Mouse (Mus musculus): ENCODE data around the gene Pa2g4.
A peak's percentile ranks its signal among the peaks of the same experiment; 100 is the strongest.

Gene Pa2g4

GRCm38 (mm10) chr10:128587120-128587519, 21.3 kb upstream of the Pa2g4 start:
- Histone ChIP-seq H3K36me3 (ENCODE audit: insufficient read depth, low read length) (0 out of 2 replicates have a peak, but pooled peaks cover 3% of the 10 kb centered on the region), H3K9me3 (ENCODE audit: low read length) (no peaks in the 10 kb centered on the region), H3K27me3 (ENCODE audit: insufficient read depth, low read length) (peaks cover 23% of the 10 kb centered on the region), H3K4me1 (replicated peaks; ENCODE audit: low read depth, low read length) (peaks cover 78% of the 10 kb centered on the region), H3K4me3 (replicated peaks; ENCODE audit: low read length) (peak overlapping the region; percentile 98; the same call in 1 of the 2 replicates)
- TF ChIP-seq CTCF (conservative IDR thresholded peaks at IDR 0.05; ENCODE audit: low read length), result no peak
- TF ChIP-seq NANOG (IDR thresholded peaks at IDR 0.05; ENCODE audit: borderline replicate concordance, low read length), result no peak
- TF ChIP-seq POU5F1 (IDR thresholded peaks at IDR 0.05; ENCODE audit: borderline replicate concordance, low read length), result no peak

- TF ChIP-seq CTCF (conservative IDR thresholded peaks at IDR 0.05; ENCODE audit: low read length), result no peak
- no peak for TF ChIP-seq NANOG (IDR thresholded peaks at IDR 0.05; ENCODE audit: borderline replicate concordance, low read length)
- no peak for TF ChIP-seq POU5F1 (IDR thresholded peaks at IDR 0.05; ENCODE audit: borderline replicate concordance, low read length)
- no peaks in the 10 kb centered on the region for H3K9me3 ChIP-seq (ENCODE audit: low read length)
- H3K27me3 ChIP-seq (ENCODE audit: insufficient read depth, low read length), result peaks cover 23% of the 10 kb centered on the region
- H3K4me1 ChIP-seq (replicated peaks; ENCODE audit: low read depth, low read length), result peaks cover 78% of the 10 kb centered on the region
- H3K4me3 ChIP-seq (replicated peaks; ENCODE audit: low read length), result peak overlapping the region; percentile 98
- H3K36me3 ChIP-seq (ENCODE audit: insufficient read depth, low read length), result peaks cover 8% of the 10 kb centered on the region
These were observed 20.8 kb upstream of the Pa2g4 start for GRCm38 (mm10) chr10:128586546-128586945.

- peak overlapping the region; percentile 72 for H3K4me3 ChIP-seq (replicated peaks; ENCODE audit: low read length)
- peaks cover 67% of the 10 kb centered on the region for H3K4me1 ChIP-seq (replicated peaks; ENCODE audit: low read depth, low read length)
- no peak for TF ChIP-seq CTCF (conservative IDR thresholded peaks at IDR 0.05; ENCODE audit: low read length)
- no peak for TF ChIP-seq NANOG (IDR thresholded peaks at IDR 0.05; ENCODE audit: borderline replicate concordance, low read length)
- no peak for TF ChIP-seq POU5F1 (IDR thresholded peaks at IDR 0.05; ENCODE audit: borderline replicate concordance, low read length)
- no peaks in the 10 kb centered on the region for H3K9me3 ChIP-seq (ENCODE audit: low read length)
- peaks cover 23% of the 10 kb centered on the region for H3K27me3 ChIP-seq (ENCODE audit: insufficient read depth, low read length)
- peaks cover 18% of the 10 kb centered on the region for H3K36me3 ChIP-seq (ENCODE audit: insufficient read depth, low read length)
These were observed 18.6 kb upstream of the Pa2g4 start for GRCm38 (mm10) chr10:128584386-128584785.

GRCm38 (mm10) chr10:128583644-128584043, 17.9 kb upstream of the Pa2g4 start:
- peaks cover 16% of the 10 kb centered on the region for H3K27me3 ChIP-seq (ENCODE audit: insufficient read depth, low read length)
- peaks cover 62% of the 10 kb centered on the region for H3K4me1 ChIP-seq (replicated peaks; ENCODE audit: low read depth, low read length)
- H3K4me3 ChIP-seq (replicated peaks; ENCODE audit: low read length), result peak overlapping the region; percentile 72
- TF ChIP-seq CTCF (conservative IDR thresholded peaks at IDR 0.05; ENCODE audit: low read length), result no peak
- TF ChIP-seq POU5F1 (IDR thresholded peaks at IDR 0.05; ENCODE audit: borderline replicate concordance, low read length), result no peak
- no peak for TF ChIP-seq NANOG (IDR thresholded peaks at IDR 0.05; ENCODE audit: borderline replicate concordance, low read length)
- no peaks in the 10 kb centered on the region for H3K9me3 ChIP-seq (ENCODE audit: low read length)
- H3K36me3 ChIP-seq (ENCODE audit: insufficient read depth, low read length), result peaks cover 20% of the 10 kb centered on the region

GRCm38 (mm10) chr10:128579731-128580130, 13.9 kb upstream of the Pa2g4 start:
- H3K4me3 ChIP-seq (replicated peaks; ENCODE audit: low read length), result no peak overlapping the region
- TF ChIP-seq CTCF (conservative IDR thresholded peaks at IDR 0.05; ENCODE audit: low read length) (no peak), NANOG (IDR thresholded peaks at IDR 0.05; ENCODE audit: borderline replicate concordance, low read length) (no peak), POU5F1 (IDR thresholded peaks at IDR 0.05; ENCODE audit: borderline replicate concordance, low read length) (no peak)
- peaks cover 35% of the 10 kb centered on the region for H3K4me1 ChIP-seq (replicated peaks; ENCODE audit: low read depth, low read length)
- no peaks in the 10 kb centered on the region for H3K9me3 ChIP-seq (ENCODE audit: low read length)
- H3K27me3 ChIP-seq (ENCODE audit: insufficient read depth, low read length), result no peaks in the 10 kb centered on the region
- H3K36me3 ChIP-seq (ENCODE audit: insufficient read depth, low read length), result peaks cover 37% of the 10 kb centered on the region

- no peaks in the 10 kb centered on the region for H3K27me3 ChIP-seq (ENCODE audit: insufficient read depth, low read length)
- peaks cover 39% of the 10 kb centered on the region for H3K36me3 ChIP-seq (ENCODE audit: insufficient read depth, low read length)
- H3K9me3 ChIP-seq (ENCODE audit: low read length), result no peaks in the 10 kb centered on the region
- TF ChIP-seq POU5F1 (IDR thresholded peaks at IDR 0.05; ENCODE audit: borderline replicate concordance, low read length) (no peak), CTCF (conservative IDR thresholded peaks at IDR 0.05; ENCODE audit: low read length) (no peak), NANOG (IDR thresholded peaks at IDR 0.05; ENCODE audit: borderline replicate concordance, low read length) (no peak)
- no peak overlapping the region for H3K4me3 ChIP-seq (replicated peaks; ENCODE audit: low read length)
- H3K4me1 ChIP-seq (replicated peaks; ENCODE audit: low read depth, low read length), result peaks cover 31% of the 10 kb centered on the region
These were observed 13.5 kb upstream of the Pa2g4 start for GRCm38 (mm10) chr10:128579298-128579697.

- H3K9me3 ChIP-seq (ENCODE audit: low read length), result no peaks in the 10 kb centered on the region
- peaks cover 21% of the 10 kb centered on the region for H3K4me1 ChIP-seq (replicated peaks; ENCODE audit: low read depth, low read length)
- peaks cover 49% of the 10 kb centered on the region for H3K36me3 ChIP-seq (ENCODE audit: insufficient read depth, low read length)
- H3K27me3 ChIP-seq (ENCODE audit: insufficient read depth, low read length), result no peaks in the 10 kb centered on the region
- TF ChIP-seq POU5F1 (IDR thresholded peaks at IDR 0.05; ENCODE audit: borderline replicate concordance, low read length), result no peak
- no peak for TF ChIP-seq NANOG (IDR thresholded peaks at IDR 0.05; ENCODE audit: borderline replicate concordance, low read length)
- TF ChIP-seq CTCF (conservative IDR thresholded peaks at IDR 0.05; ENCODE audit: low read length), result no peak
- H3K4me3 ChIP-seq (replicated peaks; ENCODE audit: low read length), result peak overlapping the region; percentile 29; the same call in 1 of the 2 replicates
These were observed 12.5 kb upstream of the Pa2g4 start for GRCm38 (mm10) chr10:128578330-128578729.

- Histone ChIP-seq H3K36me3 (ENCODE audit: insufficient read depth, low read length) (peaks cover 67% of the 10 kb centered on the region), H3K4me3 (replicated peaks; ENCODE audit: low read length) (no peak overlapping the region)
- TF ChIP-seq POU5F1 (IDR thresholded peaks at IDR 0.05; ENCODE audit: borderline replicate concordance, low read length) (no peak), CTCF (conservative IDR thresholded peaks at IDR 0.05; ENCODE audit: low read length) (peak; percentile 91)
These were observed 9.3 kb upstream of the Pa2g4 start for GRCm38 (mm10) chr10:128575063-128575462.

GRCm38 (mm10) chr10:128565206-128565787, 490 bp downstream of the Pa2g4 start:
- peaks cover 6% of the 10 kb centered on the region for H3K27me3 ChIP-seq (ENCODE audit: insufficient read depth, low read length)
- TF ChIP-seq NANOG (IDR thresholded peaks at IDR 0.05; ENCODE audit: borderline replicate concordance, low read length), result no peak
- TF ChIP-seq POU5F1 (IDR thresholded peaks at IDR 0.05; ENCODE audit: borderline replicate concordance, low read length), result no peak
- TF ChIP-seq CTCF (conservative IDR thresholded peaks at IDR 0.05; ENCODE audit: low read length), result no peak
- H3K36me3 ChIP-seq (ENCODE audit: insufficient read depth, low read length), result peaks cover 58% of the 10 kb centered on the region
- peaks cover 65% of the 10 kb centered on the region for H3K4me1 ChIP-seq (replicated peaks; ENCODE audit: low read depth, low read length)
- H3K9me3 ChIP-seq (ENCODE audit: low read length), result no peaks in the 10 kb centered on the region
- peak overlapping the region; percentile 100 for H3K4me3 ChIP-seq (replicated peaks; ENCODE audit: low read length)

More at GRCm38 (mm10) chr10:128575063-128575462, 9.3 kb upstream of the Pa2g4 start:
- no peaks in the 10 kb centered on the region for H3K9me3 ChIP-seq (ENCODE audit: low read length)
- H3K27me3 ChIP-seq (ENCODE audit: insufficient read depth, low read length), result peaks cover 2% of the 10 kb centered on the region; the same call in 1 of the 2 replicates
- peaks cover 15% of the 10 kb centered on the region for H3K4me1 ChIP-seq (replicated peaks; ENCODE audit: low read depth, low read length)
